Mouse (Mus musculus) embryonic facial prominence, embryonic 10.5 days (tissue): ENCODE data around the gene Carm1. TPM values are rescaled to one million over a fixed set of nuclear protein-coding genes. Genes with fewer than 3 reads are reported as not detected.
A peak's percentile ranks its signal among the peaks of the same experiment; 100 is the strongest.

ENCODE experiments used
- DNase-seq: peaks from one replicate; pipeline ENCODE4 v3.0.0-alpha.2; 2017; ENCODE audit warnings: low spot score
- H3K27ac ChIP-seq: fragments of 300-500 bp; sonication (generic); replicated peaks from 2 replicates; pipeline ENCODE4 v1.5.1; 2016; ENCODE audit warnings: mild to moderate bottlenecking
- H3K27me3 ChIP-seq: fragments of 300-500 bp; sonication (generic); replicated peaks from 2 replicates; pipeline ENCODE4 v1.6.1; 2016; ENCODE audit warnings: low read depth, mild to moderate bottlenecking; ENCODE audit not compliant: poor library complexity, severe bottlenecking
- H3K36me3 ChIP-seq: fragments of 300-500 bp; sonication (generic); replicated peaks from 2 replicates; pipeline ENCODE4 v1.6.1; 2016; ENCODE audit warnings: mild to moderate bottlenecking, moderate library complexity
- H3K4me1 ChIP-seq: fragments of 300-500 bp; sonication (generic); 2 replicates; pipeline ENCODE4 v1.6.1; 2016
- H3K4me3 ChIP-seq: fragments of 300-500 bp; sonication (generic); 2 replicates; pipeline ENCODE4 v1.5.1; 2016; ENCODE audit warnings: mild to moderate bottlenecking, moderate library complexity
- H3K9me3 ChIP-seq: fragments of 300-500 bp; sonication (generic); 2 replicates; pipeline ENCODE4 v1.6.1; 2016; ENCODE audit warnings: mild to moderate bottlenecking
- WGBS: fragments of 180-500 bp; shearing (Covaris S2); methylation state at CpG from one replicate; pipeline ENCODE4 v1.1.7; 2016; 5-methylcytosine and 5-hydroxymethylcytosine counted together
- polyA plus RNA-seq: library from polyadenylated mRNA; unstranded; fragments of >200 nt; fragmentation: Nextera tagmentation; extraction: Ambion mirVana; gene quantifications from 2 replicates; pipeline ENCODE4 v1.2.1, GENCODE M21; 2016

Carm1 gene
- polyA plus RNA-seq, 1 experiment from 2014 or later = 73.1 TPM

GRCm38 (mm10) chr9:21565004-21565586, 18.4 kb downstream of the Carm1 start:
- Histone ChIP-seq H3K9me3 (no peaks in the 10 kb centered on the region), H3K36me3 (peaks cover 60% of the 10 kb centered on the region), H3K4me3 (no peak overlapping the region), H3K27me3 (no peaks in the 10 kb centered on the region), H3K27ac (no peak overlapping the region), H3K4me1 (no peaks in the 10 kb centered on the region; the same call in 1 of the 2 replicates)
- WGBS = 91% methylated on average over 4 of the region's 4 CpGs
- DNase-seq = no peak

- Histone ChIP-seq H3K9me3 (no peaks in the 10 kb centered on the region), H3K27ac (no peak overlapping the region), H3K27me3 (no peaks in the 10 kb centered on the region), H3K4me1 (no peaks in the 10 kb centered on the region; the same call in 1 of the 2 replicates), H3K4me3 (no peak overlapping the region), H3K36me3 (peaks cover 61% of the 10 kb centered on the region)
- WGBS = 89% methylated on average over 1 of the region's 1 CpGs
- DNase-seq = no peak
Measured at GRCm38 (mm10) chr9:21566538-21566937, 19.8 kb downstream of the Carm1 start.

- H3K9me3 ChIP-seq = no peaks in the 10 kb centered on the region
- H3K27ac ChIP-seq = no peak overlapping the region
- H3K4me1 ChIP-seq = no peaks in the 10 kb centered on the region; the same call in 1 of the 2 replicates
- no peaks in the 10 kb centered on the region for H3K27me3 ChIP-seq
- DNase-seq = no peak
- no peak overlapping the region for H3K4me3 ChIP-seq
- 91% methylated on average over 2 of the region's 2 CpGs for WGBS
- H3K36me3 ChIP-seq = peaks cover 61% of the 10 kb centered on the region
Measured at GRCm38 (mm10) chr9:21567051-21567450, 20.4 kb downstream of the Carm1 start.

- no peaks in the 10 kb centered on the region; the same call in 1 of the 2 replicates for H3K4me1 ChIP-seq
- no peaks in the 10 kb centered on the region for H3K27me3 ChIP-seq
- no peak for DNase-seq
- H3K36me3 ChIP-seq = peaks cover 71% of the 10 kb centered on the region
- no peak overlapping the region for H3K27ac ChIP-seq
- 92% methylated on average over 8 of the region's 8 CpGs for WGBS
- no peak overlapping the region for H3K4me3 ChIP-seq
- H3K9me3 ChIP-seq = no peaks in the 10 kb centered on the region
Measured at GRCm38 (mm10) chr9:21568657-21569255, 22.1 kb downstream of the Carm1 start.

GRCm38 (mm10) chr9:21574012-21574801, 27.5 kb downstream of the Carm1 start:
- H3K27me3 ChIP-seq = no peaks in the 10 kb centered on the region
- H3K36me3 ChIP-seq = peaks cover 99% of the 10 kb centered on the region
- no peaks in the 10 kb centered on the region for H3K4me1 ChIP-seq
- H3K27ac ChIP-seq = no peak overlapping the region
- no peak overlapping the region for H3K4me3 ChIP-seq
- no peak for DNase-seq
- H3K9me3 ChIP-seq = no peaks in the 10 kb centered on the region
- 94% methylated on average over 8 of the region's 8 CpGs for WGBS

GRCm38 (mm10) chr9:21575253-21575652, 28.6 kb downstream of the Carm1 start:
- no peak for DNase-seq
- H3K36me3 ChIP-seq = peaks cover 99% of the 10 kb centered on the region
- 96% methylated on average over 10 of the region's 10 CpGs for WGBS

GRCm38 (mm10) chr9:21576286-21576685, 29.6 kb downstream of the Carm1 start:
- no peak overlapping the region for H3K4me3 ChIP-seq
- peaks cover 99% of the 10 kb centered on the region for H3K36me3 ChIP-seq
- WGBS = 89% methylated on average over 1 of the region's 1 CpGs

More at GRCm38 (mm10) chr9:21575253-21575652, 28.6 kb downstream of the Carm1 start:
- H3K27me3 ChIP-seq = no peaks in the 10 kb centered on the region
- no peak overlapping the region for H3K4me3 ChIP-seq
- H3K4me1 ChIP-seq = no peaks in the 10 kb centered on the region
- H3K27ac ChIP-seq = no peak overlapping the region
- no peaks in the 10 kb centered on the region for H3K9me3 ChIP-seq

GRCm38 (mm10) chr9:21578226-21578625, 31.5 kb downstream of the Carm1 start:
- DNase-seq = no peak
- Histone ChIP-seq H3K27me3 (no peaks in the 10 kb centered on the region), H3K9me3 (no peaks in the 10 kb centered on the region), H3K4me3 (no peak overlapping the region), H3K36me3 (peaks cover 99% of the 10 kb centered on the region), H3K4me1 (no peaks in the 10 kb centered on the region), H3K27ac (no peak overlapping the region)
- WGBS = 77% methylated on average over 3 of the region's 3 CpGs

More at GRCm38 (mm10) chr9:21576286-21576685, 29.6 kb downstream of the Carm1 start:
- H3K9me3 ChIP-seq = no peaks in the 10 kb centered on the region
- no peak for DNase-seq
- H3K4me1 ChIP-seq = no peaks in the 10 kb centered on the region
- no peaks in the 10 kb centered on the region for H3K27me3 ChIP-seq
- H3K27ac ChIP-seq = no peak overlapping the region

- Histone ChIP-seq H3K4me3 (no peak overlapping the region), H3K27me3 (no peaks in the 10 kb centered on the region), H3K27ac (no peak overlapping the region), H3K36me3 (peaks cover 100% of the 10 kb centered on the region), H3K4me1 (no peaks in the 10 kb centered on the region), H3K9me3 (no peaks in the 10 kb centered on the region)
- 93% methylated on average over 1 of the region's 1 CpGs for WGBS
- no peak for DNase-seq
Measured at GRCm38 (mm10) chr9:21585401-21585800, 38.7 kb downstream of the Carm1 start.

GRCm38 (mm10) chr9:21587678-21588349, 41.1 kb downstream of the Carm1 start:
- Histone ChIP-seq H3K4me1 (peaks cover 16% of the 10 kb centered on the region), H3K36me3 (peaks cover 87% of the 10 kb centered on the region), H3K27ac (no peak overlapping the region), H3K27me3 (no peaks in the 10 kb centered on the region), H3K9me3 (no peaks in the 10 kb centered on the region), H3K4me3 (no peak overlapping the region)
- no peak for DNase-seq
- 90% methylated on average over 23 of the region's 23 CpGs for WGBS

GRCm38 (mm10) chr9:21588350-21588749, 41.7 kb downstream of the Carm1 start:
- Histone ChIP-seq H3K36me3 (peaks cover 81% of the 10 kb centered on the region), H3K4me1 (peaks cover 18% of the 10 kb centered on the region), H3K27ac (no peak overlapping the region), H3K27me3 (no peaks in the 10 kb centered on the region), H3K4me3 (no peak overlapping the region), H3K9me3 (no peaks in the 10 kb centered on the region)
- WGBS = 93% methylated on average over 8 of the region's 8 CpGs
- no peak for DNase-seq

GRCm38 (mm10) chr9:21589538-21589937, 42.8 kb downstream of the Carm1 start:
- 0 out of 2 replicates have a peak overlapping the region, but pooled peaks have one; percentile 11 for H3K4me3 ChIP-seq
- no peaks in the 10 kb centered on the region for H3K9me3 ChIP-seq
- no peak for DNase-seq
- H3K27ac ChIP-seq = no peak overlapping the region
- no peaks in the 10 kb centered on the region for H3K27me3 ChIP-seq
- peaks cover 69% of the 10 kb centered on the region for H3K36me3 ChIP-seq
- 92% methylated on average over 5 of the region's 5 CpGs for WGBS
- peaks cover 29% of the 10 kb centered on the region for H3K4me1 ChIP-seq
